Mouse (Mus musculus): ENCODE measurements around the gene H60b.

DNA sequence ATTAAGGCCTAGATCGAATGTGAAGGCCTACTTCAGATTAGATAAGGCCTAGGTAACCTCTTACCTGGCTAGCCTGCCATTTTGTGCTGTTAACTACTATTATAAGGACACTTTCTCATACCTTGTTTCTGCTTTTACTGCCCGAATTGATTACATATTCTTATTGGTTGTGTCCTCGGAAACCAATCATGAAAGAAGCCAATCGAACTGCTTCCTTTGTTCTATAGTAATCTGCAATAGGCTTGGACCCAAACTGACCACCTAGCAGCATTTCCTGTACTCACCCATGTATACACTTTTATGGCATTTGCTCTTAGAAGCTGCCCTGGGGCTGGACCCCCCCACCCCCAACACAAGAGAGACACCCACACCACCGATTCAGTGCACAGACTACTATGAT lies 15.5 kb upstream of the H60b start:
- no peak for TF ChIP-seq MAZ (IDR thresholded peaks at IDR 0.05; ENCODE audit: low read depth, low read length)
- TF ChIP-seq POLR2A (IDR thresholded peaks at IDR 0.05; ENCODE audit: low read depth, low read length) = no peak
- no peak for TF ChIP-seq CTCF (conservative IDR thresholded peaks at IDR 0.05 in 1 of 2, IDR thresholded peaks at IDR 0.05 in 1 of 2; ENCODE audit: low read depth in 2 of 2, low read length in 2 of 2)
